Mouse (Mus musculus): ENCODE data around the gene Lipk. TPM values are rescaled to one million over a fixed set of nuclear protein-coding genes. Genes with fewer than 3 reads are reported as not detected.

Lipk gene
- polyA plus RNA-seq (2016; fragmentation: Nextera tagmentation; extraction: Ambion mirVana): not detected in 2 replicates

GRCm38 (mm10) chr19:34008002-34008401, at the start of gene Lipk:
Gene Lipk, plus strand, starts transcription at chr19:34008290.
- 85% methylated on average over 6 of the region's 6 CpGs for WGBS
- no peaks in the 10 kb centered on the region for H3K36me3 ChIP-seq (replicated peaks)
- H3K9me3 ChIP-seq: no peaks in the 10 kb centered on the region
- H3K4me3 ChIP-seq (replicated peaks): no peak within 1 kb of the TSS
- H3K27me3 ChIP-seq: no peaks in the 10 kb centered on the region
- no peak within 1 kb of the TSS for H3K27ac ChIP-seq
- no peaks in the 10 kb centered on the region for H3K4me1 ChIP-seq
- no peak for ATAC-seq (ENCODE audit: low FRiP score)
- no peak within 1 kb of the TSS for H3K9ac ChIP-seq
- no peak within 1 kb of the TSS for H3K4me2 ChIP-seq

- Histone ChIP-seq H3K4me3 (replicated peaks) (no peak within 1 kb of the TSS), H3K9ac (no peak within 1 kb of the TSS), H3K27ac (no peak within 1 kb of the TSS), H3K36me3 (replicated peaks) (no peaks in the 10 kb centered on the region), H3K27me3 (no peaks in the 10 kb centered on the region), H3K9me3 (no peaks in the 10 kb centered on the region), H3K4me1 (no peaks in the 10 kb centered on the region), H3K4me2 (no peak within 1 kb of the TSS)
- ATAC-seq (ENCODE audit: low FRiP score): no peak
Measured at GRCm38 (mm10) chr19:33960887-33961286, 47.2 kb upstream of the Lipk start, which contains the start of gene Lipf. Gene Lipf, plus strand, starts transcription at chr19:33961187.

GRCm38 (mm10) chr19:33979007-33979406, 29.1 kb upstream of the Lipk start:
- Histone ChIP-seq H3K4me3 (replicated peaks) (no peak overlapping the region), H3K36me3 (replicated peaks) (no peaks in the 10 kb centered on the region), H3K9ac (no peak overlapping the region), H3K4me2 (no peak overlapping the region), H3K4me1 (no peaks in the 10 kb centered on the region), H3K9me3 (no peaks in the 10 kb centered on the region), H3K27me3 (no peaks in the 10 kb centered on the region), H3K27ac (no peak overlapping the region)
- ATAC-seq (ENCODE audit: low FRiP score): no peak
- 46% methylated on average over 3 of the region's 3 CpGs for WGBS

- H3K36me3 ChIP-seq (replicated peaks): no peaks in the 10 kb centered on the region
- ATAC-seq (ENCODE audit: low FRiP score): no peak
- H3K27me3 ChIP-seq: no peaks in the 10 kb centered on the region
- no peaks in the 10 kb centered on the region for H3K9me3 ChIP-seq
- H3K27ac ChIP-seq: no peak overlapping the region
- no peak overlapping the region for H3K4me3 ChIP-seq (replicated peaks)
- no peak overlapping the region for H3K9ac ChIP-seq
- H3K4me2 ChIP-seq: no peak overlapping the region
- no peaks in the 10 kb centered on the region for H3K4me1 ChIP-seq
- 96% methylated on average over 3 of the region's 3 CpGs for WGBS
Measured at GRCm38 (mm10) chr19:33983043-33983442, 25.0 kb upstream of the Lipk start.

GRCm38 (mm10) chr19:34021440-34022172, 13.5 kb downstream of the Lipk start:
- WGBS: 89% methylated on average over 11 of the region's 11 CpGs
- no peaks in the 10 kb centered on the region for H3K4me1 ChIP-seq

GRCm38 (mm10) chr19:34022759-34023158, 14.7 kb downstream of the Lipk start:
- Histone ChIP-seq H3K4me3 (replicated peaks) (no peak overlapping the region), H3K9ac (no peak overlapping the region), H3K4me1 (no peaks in the 10 kb centered on the region), H3K27ac (no peak overlapping the region), H3K27me3 (no peaks in the 10 kb centered on the region), H3K9me3 (no peaks in the 10 kb centered on the region), H3K36me3 (replicated peaks) (no peaks in the 10 kb centered on the region), H3K4me2 (no peak overlapping the region)
- WGBS: 49% methylated on average over 3 of the region's 3 CpGs
- no peak for ATAC-seq (ENCODE audit: low FRiP score)

More at GRCm38 (mm10) chr19:34021440-34022172, 13.5 kb downstream of the Lipk start:
- Histone ChIP-seq H3K27ac (no peak overlapping the region), H3K9ac (no peak overlapping the region), H3K4me2 (no peak overlapping the region), H3K4me3 (replicated peaks) (no peak overlapping the region), H3K27me3 (no peaks in the 10 kb centered on the region), H3K36me3 (replicated peaks) (no peaks in the 10 kb centered on the region), H3K9me3 (no peaks in the 10 kb centered on the region)
- ATAC-seq (ENCODE audit: low FRiP score): no peak

- no peaks in the 10 kb centered on the region for H3K4me1 ChIP-seq
Measured at GRCm38 (mm10) chr19:34039731-34040130, 31.6 kb downstream of the Lipk start.

GRCm38 (mm10) chr19:34043008-34043407, 34.9 kb downstream of the Lipk start:
- H3K4me1 ChIP-seq: no peaks in the 10 kb centered on the region
- no peaks in the 10 kb centered on the region for H3K36me3 ChIP-seq (replicated peaks)
- 65% methylated on average over 6 of the region's 6 CpGs for WGBS
- ATAC-seq (ENCODE audit: low FRiP score): no peak
- H3K4me3 ChIP-seq (replicated peaks): no peak overlapping the region
- H3K27me3 ChIP-seq: no peaks in the 10 kb centered on the region
- no peak overlapping the region for H3K4me2 ChIP-seq
- H3K27ac ChIP-seq: no peak overlapping the region
- H3K9me3 ChIP-seq: no peaks in the 10 kb centered on the region
- no peak overlapping the region for H3K9ac ChIP-seq

More at GRCm38 (mm10) chr19:34039731-34040130, 31.6 kb downstream of the Lipk start:
- 79% methylated on average over 1 of the region's 1 CpGs for WGBS
- no peak for ATAC-seq (ENCODE audit: low FRiP score)
- H3K27ac ChIP-seq: no peak overlapping the region
- H3K4me3 ChIP-seq (replicated peaks): no peak overlapping the region
- H3K36me3 ChIP-seq (replicated peaks): no peaks in the 10 kb centered on the region
- H3K9ac ChIP-seq: no peak overlapping the region
- H3K4me2 ChIP-seq: no peak overlapping the region
- no peaks in the 10 kb centered on the region for H3K9me3 ChIP-seq
- no peaks in the 10 kb centered on the region for H3K27me3 ChIP-seq

- ATAC-seq (ENCODE audit: low FRiP score): no peak
- no peak overlapping the region for H3K27ac ChIP-seq
Measured at GRCm38 (mm10) chr19:34049371-34050039, 41.4 kb downstream of the Lipk start.

GRCm38 (mm10) chr19:34051502-34051901, 43.4 kb downstream of the Lipk start:
- Histone ChIP-seq H3K27me3 (no peaks in the 10 kb centered on the region), H3K4me2 (no peak overlapping the region), H3K27ac (no peak overlapping the region), H3K4me3 (replicated peaks) (no peak overlapping the region), H3K36me3 (replicated peaks) (no peaks in the 10 kb centered on the region), H3K9me3 (no peaks in the 10 kb centered on the region), H3K4me1 (no peaks in the 10 kb centered on the region), H3K9ac (no peak overlapping the region)
- no peak for ATAC-seq (ENCODE audit: low FRiP score)
- 91% methylated on average over 3 of the region's 3 CpGs for WGBS

More at GRCm38 (mm10) chr19:34049371-34050039, 41.4 kb downstream of the Lipk start:
- H3K4me3 ChIP-seq (replicated peaks): no peak overlapping the region
- no peak overlapping the region for H3K4me2 ChIP-seq
- no peak overlapping the region for H3K9ac ChIP-seq
- no peaks in the 10 kb centered on the region for H3K4me1 ChIP-seq
- WGBS: 92% methylated on average over 3 of the region's 3 CpGs
- no peaks in the 10 kb centered on the region for H3K27me3 ChIP-seq
- no peaks in the 10 kb centered on the region for H3K36me3 ChIP-seq (replicated peaks)
- H3K9me3 ChIP-seq: no peaks in the 10 kb centered on the region

- Histone ChIP-seq H3K27ac (no peak overlapping the region), H3K4me3 (replicated peaks) (no peak overlapping the region), H3K9me3 (no peaks in the 10 kb centered on the region), H3K9ac (no peak overlapping the region), H3K27me3 (no peaks in the 10 kb centered on the region), H3K36me3 (replicated peaks) (no peaks in the 10 kb centered on the region), H3K4me2 (no peak overlapping the region), H3K4me1 (no peaks in the 10 kb centered on the region)
- no peak for ATAC-seq (ENCODE audit: low FRiP score)
- 67% methylated on average over 1 of the region's 1 CpGs for WGBS
Measured at GRCm38 (mm10) chr19:34063547-34063946, 55.5 kb downstream of the Lipk start.

- Histone ChIP-seq H3K9me3 (no peaks in the 10 kb centered on the region), H3K4me1 (no peaks in the 10 kb centered on the region), H3K4me3 (replicated peaks) (no peak overlapping the region), H3K4me2 (no peak overlapping the region), H3K36me3 (replicated peaks) (no peaks in the 10 kb centered on the region), H3K27me3 (no peaks in the 10 kb centered on the region), H3K9ac (no peak overlapping the region), H3K27ac (no peak overlapping the region)
- WGBS: 88% methylated on average over 4 of the region's 4 CpGs
- no peak for ATAC-seq (ENCODE audit: low FRiP score)
Measured at GRCm38 (mm10) chr19:34064059-34064458, 56.0 kb downstream of the Lipk start.

All from forebrain, embryonic 12.5 days (tissue).